Mouse (Mus musculus) brain, embryonic 14.5 days (tissue): ENCODE measurements around the gene Colec11.

Experiments
- CTCF ChIP-seq: fragments of 200-500 bp; IDR thresholded peaks from 2 replicates; pipeline ENCODE4 v1.5.1; 2012; ENCODE audit warnings: inconsistent platforms, mild to moderate bottlenecking, moderate library complexity, borderline replicate concordance; ENCODE audit not compliant: insufficient read depth, insufficient read length; ENCODE audit errors: extremely low read depth
- POLR2A ChIP-seq: fragments of 200-500 bp; IDR thresholded peaks from 2 replicates; pipeline ENCODE4 v1.6.1; 2012; ENCODE audit warnings: mild to moderate bottlenecking, inconsistent platforms, borderline replicate concordance; ENCODE audit not compliant: poor library complexity, insufficient read depth, insufficient read length, severe bottlenecking; ENCODE audit errors: extremely low read depth

GRCm38 (mm10) chr12:28590428-28590827, 32.7 kb downstream of the Colec11 start:
- no peak for TF ChIP-seq POLR2A
- no peak for TF ChIP-seq CTCF
